Mouse (Mus musculus) intestine, embryonic 16.5 days (tissue): ENCODE measurements around the gene Crmp1. TPM values are rescaled to one million over a fixed set of nuclear protein-coding genes. Genes with fewer than 3 reads are reported as not detected.

Source experiments
- ATAC-seq: fragments of 200-750 bp; cut with Nextera tagmentation; 2 replicates; pipeline ENCODE4 v1.8.0; 2017; ENCODE audit warnings: moderate TSS enrichment, moderate library complexity
- H3K27ac ChIP-seq: fragments of 300-500 bp; sonication (generic); 2 replicates; pipeline ENCODE4 v1.5.1; 2014; ENCODE audit warnings: mild to moderate bottlenecking, low read length
- H3K27me3 ChIP-seq: fragments of 300-500 bp; sonication (generic); replicated peaks from 2 replicates; pipeline ENCODE4 v1.6.1; 2014; ENCODE audit warnings: low read length, control low read depth, mixed read lengths; ENCODE audit not compliant: control insufficient read depth, insufficient read depth
- H3K36me3 ChIP-seq: fragments of 300-500 bp; sonication (generic); 2 replicates; pipeline ENCODE4 v1.6.1; 2014; ENCODE audit warnings: low read length, control low read depth; ENCODE audit not compliant: control insufficient read depth, insufficient read depth
- H3K4me1 ChIP-seq: fragments of 300-500 bp; sonication (generic); 2 replicates; pipeline ENCODE4 v1.6.1; 2014; ENCODE audit warnings: low read length, control low read depth, mixed read lengths; ENCODE audit not compliant: control insufficient read depth, insufficient read depth
- H3K4me2 ChIP-seq: fragments of 300-500 bp; sonication (generic); 2 replicates; pipeline ENCODE4 v1.6.1; 2014; ENCODE audit warnings: low read depth, low read length, control low read depth
- H3K4me3 ChIP-seq: fragments of 300-500 bp; sonication (generic); 2 replicates; pipeline ENCODE4 v1.5.1; 2014; ENCODE audit warnings: mild to moderate bottlenecking, low read length
- H3K9ac ChIP-seq: fragments of 300-500 bp; sonication (generic); 2 replicates; pipeline ENCODE4 v1.6.1; 2014; ENCODE audit warnings: low read depth, low read length
- H3K9me3 ChIP-seq: fragments of 300-500 bp; sonication (generic); 2 replicates; pipeline ENCODE4 v1.6.1; 2016; ENCODE audit warnings: low read length, control low read depth; ENCODE audit not compliant: control insufficient read depth
- WGBS: fragments of 180-500 bp; shearing (Covaris S2); extraction: QIAGEN DNeasy Blood & Tissue Kit; methylation state at CpG from one replicate; pipeline ENCODE4 v1.1.7; 2014; 5-methylcytosine and 5-hydroxymethylcytosine counted together
- polyA plus RNA-seq: library from polyadenylated mRNA; unstranded; fragments of >200 nt; fragmentation: Nextera tagmentation; extraction: Ambion mirVana; gene quantifications from 2 replicates; pipeline ENCODE4 v1.2.1, GENCODE M21; 2015

Crmp1 gene
- polyA plus RNA-seq, 1 experiment from 2014 or later: 26.0 TPM

GRCm38 (mm10) chr5:37227956-37228680, 13.6 kb upstream of the Crmp1 start:
- WGBS: 45% methylated on average over 6 of the region's 6 CpGs
- ATAC-seq: no peak
- H3K9ac ChIP-seq: no peak overlapping the region
- no peak overlapping the region for H3K4me2 ChIP-seq
- H3K4me1 ChIP-seq: no peaks in the 10 kb centered on the region
- H3K27ac ChIP-seq: no peak overlapping the region
- H3K4me3 ChIP-seq: no peak overlapping the region
- H3K9me3 ChIP-seq: no peaks in the 10 kb centered on the region
- no peaks in the 10 kb centered on the region for H3K36me3 ChIP-seq
- no peaks in the 10 kb centered on the region for H3K27me3 ChIP-seq

GRCm38 (mm10) chr5:37228894-37229293, 12.8 kb upstream of the Crmp1 start:
- no peaks in the 10 kb centered on the region for H3K36me3 ChIP-seq

GRCm38 (mm10) chr5:37233010-37233557, 8.7 kb upstream of the Crmp1 start:
- H3K27ac ChIP-seq: no peak overlapping the region

More at GRCm38 (mm10) chr5:37228894-37229293, 12.8 kb upstream of the Crmp1 start:
- Histone ChIP-seq H3K4me1 (no peaks in the 10 kb centered on the region), H3K27ac (no peak overlapping the region), H3K9me3 (no peaks in the 10 kb centered on the region), H3K4me3 (no peak overlapping the region), H3K9ac (no peak overlapping the region), H3K27me3 (no peaks in the 10 kb centered on the region), H3K4me2 (no peak overlapping the region)
- no peak for ATAC-seq
- WGBS: 62% methylated on average over 7 of the region's 7 CpGs

GRCm38 (mm10) chr5:37238654-37239053, 3.1 kb upstream of the Crmp1 start:
- peaks cover 7% of the 10 kb centered on the region; the same call in 1 of the 2 replicates for H3K4me1 ChIP-seq
- no peak overlapping the region for H3K4me2 ChIP-seq
- peaks cover 41% of the 10 kb centered on the region for H3K27me3 ChIP-seq
- H3K9me3 ChIP-seq: no peaks in the 10 kb centered on the region
- no peak overlapping the region for H3K27ac ChIP-seq
- no peak overlapping the region for H3K9ac ChIP-seq
- no peak overlapping the region for H3K4me3 ChIP-seq
- 29% methylated on average over 2 of the region's 2 CpGs for WGBS
- H3K36me3 ChIP-seq: no peaks in the 10 kb centered on the region
- ATAC-seq: no peak

More at GRCm38 (mm10) chr5:37233010-37233557, 8.7 kb upstream of the Crmp1 start:
- no peak overlapping the region for H3K4me2 ChIP-seq
- 37% methylated on average over 9 of the region's 9 CpGs for WGBS
- no peaks in the 10 kb centered on the region for H3K36me3 ChIP-seq
- no peaks in the 10 kb centered on the region for H3K4me1 ChIP-seq
- H3K4me3 ChIP-seq: no peak overlapping the region
- H3K9me3 ChIP-seq: no peaks in the 10 kb centered on the region
- ATAC-seq: no peak
- H3K27me3 ChIP-seq: no peaks in the 10 kb centered on the region
- no peak overlapping the region for H3K9ac ChIP-seq

GRCm38 (mm10) chr5:37240550-37240949, 1.2 kb upstream of the Crmp1 start:
- Histone ChIP-seq H3K27ac (no peak overlapping the region), H3K4me3 (no peak overlapping the region), H3K9ac (no peak overlapping the region), H3K27me3 (peaks cover 60% of the 10 kb centered on the region), H3K4me2 (no peak overlapping the region), H3K4me1 (peaks cover 7% of the 10 kb centered on the region), H3K36me3 (no peaks in the 10 kb centered on the region), H3K9me3 (no peaks in the 10 kb centered on the region)
- ATAC-seq: no peak
- 3% methylated on average over 5 of the region's 5 CpGs for WGBS

GRCm38 (mm10) chr5:37241224-37241623, 516 bp upstream of the Crmp1 start:
- no peak overlapping the region for H3K4me3 ChIP-seq
- 14% methylated on average over 9 of the region's 9 CpGs for WGBS
- no peaks in the 10 kb centered on the region for H3K9me3 ChIP-seq
- H3K4me2 ChIP-seq: no peak overlapping the region
- no peaks in the 10 kb centered on the region for H3K36me3 ChIP-seq
- H3K27ac ChIP-seq: no peak overlapping the region
- peaks cover 66% of the 10 kb centered on the region for H3K27me3 ChIP-seq
- no peak for ATAC-seq
- no peak overlapping the region for H3K9ac ChIP-seq
- peaks cover 10% of the 10 kb centered on the region for H3K4me1 ChIP-seq

GRCm38 (mm10) chr5:37242360-37243168, 824 bp downstream of the Crmp1 start:
- Histone ChIP-seq H3K27me3 (peaks cover 77% of the 10 kb centered on the region), H3K4me3 (peak overlapping the region; percentile 44), H3K36me3 (no peaks in the 10 kb centered on the region), H3K9ac (no peak overlapping the region), H3K4me1 (peaks cover 13% of the 10 kb centered on the region), H3K27ac (no peak overlapping the region), H3K9me3 (no peaks in the 10 kb centered on the region), H3K4me2 (peak overlapping the region; percentile 71)
- 12% methylated on average over 42 of the region's 44 CpGs for WGBS
- no peak for ATAC-seq

GRCm38 (mm10) chr5:37243169-37243886, 1.6 kb downstream of the Crmp1 start:
- 2% methylated on average over 19 of the region's 19 CpGs for WGBS
- H3K9me3 ChIP-seq: no peaks in the 10 kb centered on the region

GRCm38 (mm10) chr5:37244161-37244560, 2.4 kb downstream of the Crmp1 start:
- H3K4me2 ChIP-seq: no peak overlapping the region
- no peaks in the 10 kb centered on the region for H3K36me3 ChIP-seq

More at GRCm38 (mm10) chr5:37243169-37243886, 1.6 kb downstream of the Crmp1 start:
- no peak for ATAC-seq
- no peaks in the 10 kb centered on the region for H3K36me3 ChIP-seq
- H3K4me3 ChIP-seq: no peak overlapping the region; the same call in 1 of the 2 replicates
- no peak overlapping the region for H3K27ac ChIP-seq
- H3K9ac ChIP-seq: no peak overlapping the region
- H3K27me3 ChIP-seq: peaks cover 80% of the 10 kb centered on the region
- H3K4me1 ChIP-seq: peaks cover 13% of the 10 kb centered on the region
- no peak overlapping the region for H3K4me2 ChIP-seq

More at GRCm38 (mm10) chr5:37244161-37244560, 2.4 kb downstream of the Crmp1 start:
- no peak overlapping the region for H3K4me3 ChIP-seq
- 6% methylated on average over 13 of the region's 13 CpGs for WGBS
- H3K9ac ChIP-seq: no peak overlapping the region
- peaks cover 80% of the 10 kb centered on the region for H3K27me3 ChIP-seq
- H3K4me1 ChIP-seq: peaks cover 13% of the 10 kb centered on the region
- no peak overlapping the region for H3K27ac ChIP-seq
- no peaks in the 10 kb centered on the region for H3K9me3 ChIP-seq
- no peak for ATAC-seq
